ENCODE assay signal across 8 mouse cellular contexts in the genomic region with DNA sequence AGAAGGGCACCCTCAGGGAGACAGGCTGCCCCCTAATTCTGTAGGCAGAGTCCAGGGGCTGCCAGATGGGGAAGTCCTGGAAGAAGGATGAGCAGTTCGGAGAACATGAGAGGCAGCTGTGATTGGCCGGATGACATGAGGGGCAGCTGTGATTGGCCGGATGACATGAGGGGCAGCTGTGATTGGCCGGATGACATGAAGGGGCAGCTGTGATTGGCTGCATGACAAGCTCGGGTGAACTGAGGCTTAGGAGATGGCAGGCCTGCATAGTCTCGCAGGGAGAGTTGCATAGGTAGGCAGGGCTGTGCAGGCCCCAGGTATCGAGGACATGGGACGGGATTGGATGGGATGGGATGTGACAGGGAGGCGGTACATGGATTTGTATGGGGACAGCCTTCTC. TPM values are rescaled to one million over a fixed set of nuclear protein-coding genes. Genes with fewer than 3 reads are reported as not detected.
DNase-seq lines count a peak whose midpoint lies in the region; ATAC-seq and TF ChIP-seq lines count a peak whose summit lies in the region.

No protein-coding gene starts in this region.

- no peaks in the 10 kb centered on the region for H3K9me3 ChIP-seq in limb, embryonic 14.5 days (ENCODE audit: control insufficient read depth, low read length)

- ATAC-seq in limb, embryonic 14.5 days (ENCODE audit: low FRiP score, low read depth) = peak; percentile 83

- WGBS in cerebellum, adult 2 months = 41% methylated on average over 9 of the region's 9 CpGs
- WGBS in limb, embryonic 14.5 days = 8% methylated on average over 9 of the region's 9 CpGs

- H3K4me2 ChIP-seq in limb, embryonic 14.5 days (replicated peaks; ENCODE audit: low read depth, low read length, severe bottlenecking) = peak overlapping the region; percentile 40; the same call in 1 of the 2 replicates

- no peaks in the 10 kb centered on the region for H3K27me3 ChIP-seq in cerebellum, adult 2 months (ENCODE audit: control insufficient read depth, insufficient read depth, low read length)
- no peaks in the 10 kb centered on the region for H3K27me3 ChIP-seq in limb, embryonic 14.5 days (ENCODE audit: control insufficient read depth, insufficient read depth, low read length)

- peak; percentile 36 to 43 for DNase-seq in cerebellum, adult 2 months
- DNase-seq in cerebellum, adult 11-12 months = no peak
- DNase-seq in thymus, postnatal 25 days = peak; percentile 18
- DNase-seq in thymus, postnatal 4 days = no peak
- peak; percentile 38 for DNase-seq in limb, embryonic 14.5 days (ENCODE audit: low spot score)
- DNase-seq in retina, embryonic 14.5 days (ENCODE audit: low spot score) = peak; percentile 68
- DNase-seq in right cerebral cortex, postnatal 25 days = no peak
- DNase-seq in cerebellum, adult 9-10 months = no peak

- no peak overlapping the region for H3K27ac ChIP-seq in cerebellum, adult 2 months (ENCODE audit: insufficient read depth, low read length)
- H3K27ac ChIP-seq in limb, embryonic 14.5 days (replicated peaks; ENCODE audit: low read depth, low read length) = no peak overlapping the region

- TF ChIP-seq POLR2A in cerebellum, adult 2 months (IDR thresholded peaks at IDR 0.05; ENCODE audit: borderline replicate concordance, insufficient read depth, low read length) = no peak
- TF ChIP-seq POLR2A in limb, embryonic 14.5 days (IDR thresholded peaks at IDR 0.05; ENCODE audit: borderline replicate concordance, extremely low read depth, insufficient read depth, insufficient read length) = no peak

- no peak overlapping the region for H3K4me3 ChIP-seq in cerebellum, adult 2 months (replicated peaks; ENCODE audit: insufficient read depth, low read depth, low read length)
- no peak overlapping the region for H3K4me3 ChIP-seq in limb, embryonic 14.5 days (replicated peaks; ENCODE audit: low read length)

- TF ChIP-seq CTCF in cerebellum, adult 2 months (IDR thresholded peaks at IDR 0.05; ENCODE audit: borderline replicate concordance, insufficient read depth, low read depth, low read length) = no peak

- H3K9ac ChIP-seq in limb, embryonic 14.5 days (ENCODE audit: low read depth, low read length, severe bottlenecking) = no peak overlapping the region

- no peaks in the 10 kb centered on the region for H3K36me3 ChIP-seq in limb, embryonic 14.5 days (ENCODE audit: control insufficient read depth, insufficient read depth, low read length)

- H3K4me1 ChIP-seq in cerebellum, adult 2 months (ENCODE audit: control insufficient read depth, insufficient read depth, low read length) = peaks cover 2% of the 10 kb centered on the region; the same call in 1 of the 2 replicates
- H3K4me1 ChIP-seq in limb, embryonic 14.5 days (ENCODE audit: control insufficient read depth, insufficient read depth, low read length) = no peaks in the 10 kb centered on the region

RNA-seq across cellular contexts. Expression of a gene that starts 13.7 kb away (rescaled TPM):
- polyA plus RNA-seq in cerebellum, adult 2 months (2012; rRNA removed) = 4.4 and 4.8 TPM in 2 replicates
- 2.7 and 3.0 TPM in 2 replicates for polyA plus RNA-seq in limb, embryonic 14.5 days (2012; rRNA removed)
- 0.58 and 1.5 TPM in 2 replicates for polyA plus RNA-seq in limb, embryonic 14.5 days (2014; fragmentation: Nextera tagmentation; extraction: Ambion mirVana)

RNA-seq across cellular contexts. Expression of a gene that starts 17.2 kb away (rescaled TPM):
- polyA plus RNA-seq in cerebellum, adult 2 months (2012; rRNA removed) = 75.0 and 78.6 TPM in 2 replicates
- polyA plus RNA-seq in limb, embryonic 14.5 days (2012; rRNA removed) = 9.9 and 13.1 TPM in 2 replicates
- 6.1 and 6.4 TPM in 2 replicates for polyA plus RNA-seq in limb, embryonic 14.5 days (2014; fragmentation: Nextera tagmentation; extraction: Ambion mirVana)

RNA-seq across cellular contexts. Expression of a gene that starts 41.8 kb away (rescaled TPM):
- polyA plus RNA-seq in cerebellum, adult 2 months (2012; rRNA removed) = 88.8 and 93.7 TPM in 2 replicates
- polyA plus RNA-seq in limb, embryonic 14.5 days (2012; rRNA removed) = 24.8 and 30.8 TPM in 2 replicates
- 6.4 and 6.6 TPM in 2 replicates for polyA plus RNA-seq in limb, embryonic 14.5 days (2014; fragmentation: Nextera tagmentation; extraction: Ambion mirVana)

Comparison
In these comparisons a context has a peak if more than half of its experiments do, and no peak if none do; other contexts are left out.
1. DNase-seq: peak in cerebellum, adult 2 months (2 of 2), thymus, postnatal 25 days (single experiment), limb, embryonic 14.5 days (single experiment) and retina, embryonic 14.5 days (single experiment); none in cerebellum, adult 11-12 months (single experiment), thymus, postnatal 4 days (single experiment), right cerebral cortex, postnatal 25 days (single experiment) and cerebellum, adult 9-10 months (single experiment).